Mouse (Mus musculus) cortical plate, adult 2 months (tissue): Measurements from ENCODE around the gene Galnt2.

Experiments
- CTCF ChIP-seq: fragments of 200-500 bp; IDR thresholded peaks from 2 replicates; pipeline ENCODE4 v1.5.1; 2011; ENCODE audit warnings: mild to moderate bottlenecking, control low read depth, low read length; ENCODE audit not compliant: insufficient read depth; ENCODE audit errors: extremely low read depth
- POLR2A ChIP-seq: fragments of 200-500 bp; IDR thresholded peaks from 2 replicates; pipeline ENCODE4 v1.6.1; 2011; ENCODE audit warnings: mild to moderate bottlenecking, low read length, control low read depth; ENCODE audit not compliant: insufficient read depth; ENCODE audit errors: extremely low read depth

GRCm38 (mm10) chr8:124196797-124197196 lies 34.4 kb upstream of the Galnt2 start:
- no peak for TF ChIP-seq CTCF
- TF ChIP-seq POLR2A, result no peak
